Mouse (Mus musculus) hindbrain, embryonic 14.5 days (tissue): ENCODE measurements around the gene Hmcn2. TPM values are rescaled to one million over a fixed set of nuclear protein-coding genes. Genes with fewer than 3 reads are reported as not detected.

Experiments used
- ATAC-seq: fragments of 200-750 bp; cut with Nextera tagmentation; 2 replicates; pipeline ENCODE4 v1.8.0; 2017; ENCODE audit warnings: moderate number of reproducible peaks, mild to moderate bottlenecking, moderate TSS enrichment, moderate library complexity; ENCODE audit not compliant: low FRiP score
- DNase-seq: peaks from one replicate; pipeline ENCODE4 v3.0.0-alpha.2; 2015; ENCODE audit warnings: low spot score
- H3K27ac ChIP-seq: fragments of 300-500 bp; sonication (generic); 2 replicates; pipeline ENCODE4 v1.5.1; 2014; ENCODE audit warnings: mild to moderate bottlenecking, moderate library complexity
- H3K27me3 ChIP-seq: fragments of 300-500 bp; sonication (generic); 2 replicates; pipeline ENCODE4 v1.6.1; 2014; ENCODE audit warnings: mild to moderate bottlenecking, low read length, mixed read lengths; ENCODE audit not compliant: control insufficient read depth, insufficient read depth
- H3K36me3 ChIP-seq: fragments of 300-500 bp; sonication (generic); replicated peaks from 2 replicates; pipeline ENCODE4 v1.6.1; 2014; ENCODE audit not compliant: control insufficient read depth, insufficient read depth
- H3K4me1 ChIP-seq: fragments of 300-500 bp; sonication (generic); replicated peaks from 2 replicates; pipeline ENCODE4 v1.6.1; 2014; ENCODE audit warnings: antibody characterized with exemption, low read length, mixed read lengths; ENCODE audit not compliant: control insufficient read depth, insufficient read depth
- H3K4me2 ChIP-seq: fragments of 300-500 bp; sonication (generic); replicated peaks from 2 replicates; pipeline ENCODE4 v1.6.1; 2014; ENCODE audit warnings: mild to moderate bottlenecking, moderate library complexity
- H3K4me3 ChIP-seq: fragments of 300-500 bp; sonication (generic); replicated peaks from 2 replicates; pipeline ENCODE4 v1.5.1; 2014; ENCODE audit warnings: mild to moderate bottlenecking, low read length
- H3K9ac ChIP-seq: fragments of 300-500 bp; sonication (generic); 2 replicates; pipeline ENCODE4 v1.6.1; 2014
- H3K9me3 ChIP-seq: fragments of 300-500 bp; sonication (generic); 2 replicates; pipeline ENCODE4 v1.6.1; 2016; ENCODE audit warnings: low read length; ENCODE audit not compliant: control insufficient read depth
- WGBS: fragments of 180-500 bp; shearing (Covaris S2); extraction: QIAGEN DNeasy Blood & Tissue Kit; methylation state at CpG from one replicate; pipeline ENCODE4 v1.1.7; 2014; 5-methylcytosine and 5-hydroxymethylcytosine counted together
- polyA plus RNA-seq: library from polyadenylated mRNA; unstranded; fragments of >200 nt; fragmentation: Nextera tagmentation; extraction: Ambion mirVana; gene quantifications from 2 replicates; pipeline ENCODE4 v1.2.1, GENCODE M21; 2014

Gene Hmcn2
- polyA plus RNA-seq, 1 experiment from 2014 or later, result 0.37 TPM

GRCm38 (mm10) chr2:31463253-31463652 is 149.0 kb downstream of the Hmcn2 start:
- 91% methylated on average over 7 of the region's 7 CpGs for WGBS
- H3K27ac ChIP-seq, result no peak overlapping the region
- no peak overlapping the region for H3K4me3 ChIP-seq
- DNase-seq, result no peak
- no peak overlapping the region for H3K4me2 ChIP-seq
- no peaks in the 10 kb centered on the region for H3K4me1 ChIP-seq
- H3K27me3 ChIP-seq, result peaks cover 49% of the 10 kb centered on the region
- no peak for ATAC-seq
- no peaks in the 10 kb centered on the region for H3K9me3 ChIP-seq
- no peak overlapping the region for H3K9ac ChIP-seq
- H3K36me3 ChIP-seq, result no peaks in the 10 kb centered on the region

GRCm38 (mm10) chr2:31463696-31464528 is 149.7 kb downstream of the Hmcn2 start:
- no peak overlapping the region for H3K27ac ChIP-seq
- no peak overlapping the region for H3K9ac ChIP-seq
- no peaks in the 10 kb centered on the region for H3K36me3 ChIP-seq
- DNase-seq (no peak), ATAC-seq (no peak)
- H3K9me3 ChIP-seq, result no peaks in the 10 kb centered on the region
- H3K27me3 ChIP-seq, result peaks cover 49% of the 10 kb centered on the region
- H3K4me2 ChIP-seq, result no peak overlapping the region
- 61% methylated on average over 8 of the region's 8 CpGs for WGBS
- no peak overlapping the region for H3K4me3 ChIP-seq
- no peaks in the 10 kb centered on the region for H3K4me1 ChIP-seq

- ATAC-seq (no peak), DNase-seq (no peak)
- no peak overlapping the region for H3K27ac ChIP-seq
- 80% methylated on average over 6 of the region's 6 CpGs for WGBS
- H3K4me2 ChIP-seq, result no peak overlapping the region
- no peak overlapping the region for H3K4me3 ChIP-seq
- H3K9me3 ChIP-seq, result no peaks in the 10 kb centered on the region
- no peak overlapping the region for H3K9ac ChIP-seq
- peaks cover 49% of the 10 kb centered on the region for H3K27me3 ChIP-seq
- H3K36me3 ChIP-seq, result no peaks in the 10 kb centered on the region
- H3K4me1 ChIP-seq, result no peaks in the 10 kb centered on the region
Observed at GRCm38 (mm10) chr2:31464529-31464910, 150.3 kb downstream of the Hmcn2 start.

GRCm38 (mm10) chr2:31467457-31467856 is 153.2 kb downstream of the Hmcn2 start:
- Histone ChIP-seq H3K4me2 (no peak overlapping the region), H3K36me3 (no peaks in the 10 kb centered on the region), H3K27ac (no peak overlapping the region), H3K9me3 (no peaks in the 10 kb centered on the region), H3K27me3 (peaks cover 54% of the 10 kb centered on the region), H3K9ac (no peak overlapping the region), H3K4me1 (peaks cover 6% of the 10 kb centered on the region; the same call in 1 of the 2 replicates), H3K4me3 (no peak overlapping the region)
- no peak for ATAC-seq
- DNase-seq, result no peak
- 75% methylated on average over 1 of the region's 1 CpGs for WGBS

GRCm38 (mm10) chr2:31468857-31469256 is 154.6 kb downstream of the Hmcn2 start:
- Histone ChIP-seq H3K4me3 (no peak overlapping the region), H3K9me3 (no peaks in the 10 kb centered on the region), H3K4me1 (peaks cover 6% of the 10 kb centered on the region; the same call in 1 of the 2 replicates), H3K36me3 (no peaks in the 10 kb centered on the region), H3K4me2 (no peak overlapping the region), H3K27ac (no peak overlapping the region), H3K9ac (no peak overlapping the region), H3K27me3 (peaks cover 49% of the 10 kb centered on the region)
- WGBS, result 70% methylated on average over 7 of the region's 7 CpGs
- DNase-seq (no peak), ATAC-seq (no peak)

- peaks cover 6% of the 10 kb centered on the region; the same call in 1 of the 2 replicates for H3K4me1 ChIP-seq
- H3K27me3 ChIP-seq, result peaks cover 49% of the 10 kb centered on the region
- peak overlapping the region; percentile 55 for H3K9ac ChIP-seq
- no peak overlapping the region for H3K27ac ChIP-seq
- no peak for DNase-seq
- H3K9me3 ChIP-seq, result no peaks in the 10 kb centered on the region
- peak overlapping the region; percentile 81 for H3K4me2 ChIP-seq
- no peaks in the 10 kb centered on the region for H3K36me3 ChIP-seq
- 18% methylated on average over 7 of the region's 7 CpGs for WGBS
- no peak for ATAC-seq
- H3K4me3 ChIP-seq, result peak overlapping the region; percentile 37
Observed at GRCm38 (mm10) chr2:31469480-31469879, 155.3 kb downstream of the Hmcn2 start.

- Histone ChIP-seq H3K9me3 (no peaks in the 10 kb centered on the region), H3K36me3 (no peaks in the 10 kb centered on the region), H3K4me1 (peaks cover 11% of the 10 kb centered on the region; the same call in 1 of the 2 replicates), H3K4me3 (peak within 1 kb of the TSS; percentile 37), H3K4me2 (peak within 1 kb of the TSS; percentile 81), H3K27me3 (peaks cover 46% of the 10 kb centered on the region), H3K9ac (peak within 1 kb of the TSS; percentile 55), H3K27ac (no peak within 1 kb of the TSS)
- ATAC-seq (0 out of 2 replicates have a peak, but pooled peaks have one; percentile 27), DNase-seq (peak; percentile 37)
- WGBS, result 1% methylated on average over 44 of the region's 49 CpGs
Observed at GRCm38 (mm10) chr2:31469931-31470682, 155.9 kb downstream of the Hmcn2 start, which contains the start of gene Ass1. TSS of gene Ass1 (plus strand) at chr2:31470207.

GRCm38 (mm10) chr2:31470683-31471385 is 156.6 kb downstream of the Hmcn2 start:
- Histone ChIP-seq H3K9me3 (no peaks in the 10 kb centered on the region), H3K4me1 (peaks cover 11% of the 10 kb centered on the region; the same call in 1 of the 2 replicates), H3K9ac (no peak overlapping the region), H3K27ac (no peak overlapping the region), H3K27me3 (peaks cover 46% of the 10 kb centered on the region), H3K4me3 (peak overlapping the region; percentile 37), H3K4me2 (peak overlapping the region; percentile 81), H3K36me3 (no peaks in the 10 kb centered on the region)
- ATAC-seq, result no peak
- no peak for DNase-seq
- WGBS, result 12% methylated on average over 19 of the region's 19 CpGs

GRCm38 (mm10) chr2:31471611-31472010 is 157.4 kb downstream of the Hmcn2 start:
- DNase-seq, result no peak

More at GRCm38 (mm10) chr2:31471611-31472010, 157.4 kb downstream of the Hmcn2 start:
- Histone ChIP-seq H3K36me3 (no peaks in the 10 kb centered on the region), H3K4me2 (no peak overlapping the region), H3K4me1 (peaks cover 11% of the 10 kb centered on the region; the same call in 1 of the 2 replicates), H3K4me3 (no peak overlapping the region), H3K9me3 (no peaks in the 10 kb centered on the region), H3K27me3 (peaks cover 46% of the 10 kb centered on the region), H3K9ac (no peak overlapping the region), H3K27ac (no peak overlapping the region)
- 52% methylated on average over 6 of the region's 6 CpGs for WGBS
- ATAC-seq, result no peak
